In genomic region chrX:81085025-81085752, GRCm38 (mm10) we compare ENCODE assay signal across 8 mouse cellular contexts. TPM values are rescaled to one million over a fixed set of nuclear protein-coding genes. Genes with fewer than 3 reads are reported as not detected.
A peak's percentile ranks its signal among the peaks of the same experiment; 100 is the strongest.
DNase-seq lines count a peak whose midpoint lies in the region; ATAC-seq and TF ChIP-seq lines count a peak whose summit lies in the region.

No protein-coding gene starts in this region.

- H3K4me3 ChIP-seq in heart, postnatal 0 days (ENCODE audit: low read depth, low read length) = no peak overlapping the region
- H3K4me3 ChIP-seq in midbrain, embryonic 16.5 days (ENCODE audit: low read depth, low read length) = no peak overlapping the region

- no peak for ATAC-seq in heart, postnatal 0 days (ENCODE audit: insufficient read depth, low read depth)
- peak; percentile 48; the same call in 1 of the 2 replicates for ATAC-seq in midbrain, embryonic 16.5 days

- 63% methylated on average over 2 of the region's 2 CpGs for WGBS in heart, postnatal 0 days
- WGBS in midbrain, embryonic 16.5 days = 24% methylated on average over 2 of the region's 2 CpGs

- no peaks in the 10 kb centered on the region for H3K36me3 ChIP-seq in heart, postnatal 0 days (replicated peaks; ENCODE audit: control insufficient read depth, insufficient read depth, low read length)
- H3K36me3 ChIP-seq in midbrain, embryonic 16.5 days (ENCODE audit: control insufficient read depth, insufficient read depth, low read length) = no peaks in the 10 kb centered on the region

- no peaks in the 10 kb centered on the region for H3K9me3 ChIP-seq in heart, postnatal 0 days (replicated peaks; ENCODE audit: control insufficient read depth, low read length)
- H3K9me3 ChIP-seq in midbrain, embryonic 16.5 days (replicated peaks; ENCODE audit: control insufficient read depth, low read length, poor library complexity, severe bottlenecking) = no peaks in the 10 kb centered on the region

- H3K4me2 ChIP-seq in heart, postnatal 0 days (ENCODE audit: low read depth, low read length) = no peak overlapping the region
- no peak overlapping the region for H3K4me2 ChIP-seq in midbrain, embryonic 16.5 days (ENCODE audit: low read length)

- peak; percentile 52 for TF ChIP-seq CTCF in heart, postnatal 0 days (IDR thresholded peaks at IDR 0.05; ENCODE audit: low read depth)

- no peak for TF ChIP-seq EP300 in heart, postnatal 0 days (IDR thresholded peaks at IDR 0.05; ENCODE audit: low read depth)

- no peak overlapping the region for H3K27ac ChIP-seq in heart, postnatal 0 days (ENCODE audit: low read depth)
- no peak overlapping the region for H3K27ac ChIP-seq in midbrain, embryonic 16.5 days (ENCODE audit: low read length)

- no peaks in the 10 kb centered on the region for H3K27me3 ChIP-seq in heart, postnatal 0 days (ENCODE audit: control insufficient read depth, insufficient read depth, low read length)
- H3K27me3 ChIP-seq in midbrain, embryonic 16.5 days (ENCODE audit: control insufficient read depth, insufficient read depth, low read depth, low read length) = no peaks in the 10 kb centered on the region

- no peaks in the 10 kb centered on the region for H3K4me1 ChIP-seq in heart, postnatal 0 days (ENCODE audit: control insufficient read depth, insufficient read depth)
- no peaks in the 10 kb centered on the region for H3K4me1 ChIP-seq in midbrain, embryonic 16.5 days (ENCODE audit: control insufficient read depth, insufficient read depth, low read length)

- no peak for DNase-seq in heart, postnatal 0 days (ENCODE audit: low spot score)
- no peak for DNase-seq in heart, adult 11 months
- peak; percentile 7 for DNase-seq in 416B (ENCODE audit: low read depth)
- DNase-seq in adrenal gland, adult 2 months = peak; percentile 30
- DNase-seq in kidney, postnatal 14 days = peak; percentile 27
- DNase-seq in ovary, postnatal 36 days (ENCODE audit: low spot score) = no peak
- no peak for DNase-seq in natural killer cell, adult 2 months (ENCODE audit: low spot score in 2 of 2)

- H3K9ac ChIP-seq in heart, postnatal 0 days (replicated peaks; ENCODE audit: low read depth, low read length) = no peak overlapping the region
- no peak overlapping the region for H3K9ac ChIP-seq in midbrain, embryonic 16.5 days (ENCODE audit: low read depth, low read length)

RNA-seq across cellular contexts. Expression of gene Tmem47, which starts 14.7 kb away (rescaled TPM):
- 46.5 and 60.9 TPM in 2 replicates for total RNA-seq in heart, postnatal 0 days (2014; rRNA removed; ENCODE audit: low replicate concordance)
- 12.4 and 12.6 TPM in 2 replicates for polyA plus RNA-seq in heart, postnatal 0 days (2015; fragmentation: Nextera tagmentation; extraction: Ambion mirVana)
- 10 to 100 TPM; 17.9 to 24.6 TPM for total RNA-seq in adrenal gland, adult 2 months (2021)
- polyA plus RNA-seq in adrenal gland, adult 2 months (2012; rRNA removed) = 12.7 and 17.7 TPM in 2 replicates
- 24.8 and 30.0 TPM in 2 replicates for polyA plus RNA-seq in midbrain, embryonic 16.5 days (2015; fragmentation: Nextera tagmentation; extraction: Ambion mirVana)

Comparison
In these comparisons a context has a peak if more than half of its experiments do, and no peak if none do; other contexts are left out.
1. DNase-seq: peak in 416B (single experiment), adrenal gland, adult 2 months (single experiment) and kidney, postnatal 14 days (single experiment); none in heart, postnatal 0 days (single experiment), heart, adult 11 months (single experiment), ovary, postnatal 36 days (single experiment) and natural killer cell, adult 2 months (0 of 2).